8 mouse cellular contexts compared by ENCODE assay signal in the genomic region with DNA sequence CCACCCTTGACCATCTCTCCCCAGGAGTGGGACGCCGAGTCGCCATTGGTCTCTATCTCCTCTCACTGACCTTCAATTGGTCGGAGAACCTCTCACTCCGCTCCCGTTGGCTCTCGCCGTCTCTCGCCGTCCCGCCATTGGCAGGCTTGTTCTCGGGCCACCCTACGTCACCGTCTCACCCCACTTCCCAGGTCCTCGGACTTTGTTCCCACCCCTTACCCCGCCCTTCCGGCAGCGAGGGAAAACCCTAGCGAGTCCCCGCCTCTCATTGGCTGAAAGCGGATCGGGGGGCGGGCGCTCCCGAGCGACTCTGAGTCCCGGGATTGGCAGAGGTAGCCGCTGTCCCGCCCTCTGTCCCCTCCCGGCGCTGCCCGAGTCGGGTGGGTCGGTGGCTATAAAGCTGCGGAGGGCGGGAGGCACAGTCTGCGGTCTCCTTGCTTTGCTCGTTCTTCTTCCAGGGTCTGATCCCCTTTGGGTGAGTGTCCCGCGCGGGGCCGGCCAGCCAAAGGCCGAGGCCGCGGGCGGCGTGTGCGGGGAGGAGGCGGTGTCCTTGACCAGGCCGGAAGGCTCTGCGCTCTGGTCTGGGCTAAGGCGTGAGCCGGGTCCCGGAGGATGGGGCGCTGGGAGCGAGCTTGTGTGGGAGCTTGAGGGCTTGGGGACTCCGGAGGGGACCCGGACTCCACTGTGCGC. TPM values are rescaled to one million over a fixed set of nuclear protein-coding genes. Genes with fewer than 3 reads are reported as not detected.
DNase-seq lines count a peak whose midpoint lies in the region; ATAC-seq and TF ChIP-seq lines count a peak whose summit lies in the region.

Gene Hmgcs1 (plus strand): TSS at position 341 of the 690 bp plus-strand sequence.

- peak within 1 kb of the TSS; percentile 98 for H3K27ac ChIP-seq in embryonic facial prominence, embryonic 13.5 days
- peak within 1 kb of the TSS; percentile 92 for H3K27ac ChIP-seq in kidney, adult 2 months (ENCODE audit: insufficient read depth, low read depth, low read length)
- H3K27ac ChIP-seq in limb, embryonic 12.5 days = peak within 1 kb of the TSS; percentile 98
- peak within 1 kb of the TSS; percentile 99 for H3K27ac ChIP-seq in midbrain, embryonic 15.5 days
- peak within 1 kb of the TSS; percentile 83 for H3K27ac ChIP-seq in spleen, adult 2 months (ENCODE audit: insufficient read depth, low read length)

- TF ChIP-seq CTCF in kidney, adult 2 months (conservative IDR thresholded peaks at IDR 0.05; ENCODE audit: insufficient read depth, insufficient read length, low read depth, low read length) = no peak
- no peak for TF ChIP-seq CTCF in spleen, adult 2 months (IDR thresholded peaks at IDR 0.05; ENCODE audit: extremely low read depth, insufficient read depth, insufficient read length, insufficient replicate concordance)

- H3K27me3 ChIP-seq in embryonic facial prominence, embryonic 13.5 days = no peaks in the 10 kb centered on the region
- H3K27me3 ChIP-seq in kidney, adult 2 months (replicated peaks; ENCODE audit: control insufficient read depth, insufficient read depth, low read length) = no peaks in the 10 kb centered on the region
- H3K27me3 ChIP-seq in limb, embryonic 12.5 days = no peaks in the 10 kb centered on the region
- no peaks in the 10 kb centered on the region for H3K27me3 ChIP-seq in midbrain, embryonic 15.5 days (replicated peaks)
- H3K27me3 ChIP-seq in spleen, adult 2 months (ENCODE audit: control insufficient read depth, insufficient read depth, low read length) = no peaks in the 10 kb centered on the region

- TF ChIP-seq POLR2A in kidney, adult 2 months (IDR thresholded peaks at IDR 0.05; ENCODE audit: low read depth, low read length) = peak; percentile 91
- peak; percentile 40; the same call in 1 of the 2 replicates for TF ChIP-seq POLR2A in spleen, adult 2 months (IDR thresholded peaks at IDR 0.05; ENCODE audit: low read depth, low read length)

- H3K36me3 ChIP-seq in embryonic facial prominence, embryonic 13.5 days = no peaks in the 10 kb centered on the region
- H3K36me3 ChIP-seq in kidney, adult 2 months (ENCODE audit: control insufficient read depth, insufficient read depth, low read length) = no peaks in the 10 kb centered on the region
- 0 out of 2 replicates have a peak, but pooled peaks cover 4% of the 10 kb centered on the region for H3K36me3 ChIP-seq in limb, embryonic 12.5 days
- H3K36me3 ChIP-seq in midbrain, embryonic 15.5 days (replicated peaks) = no peaks in the 10 kb centered on the region
- H3K36me3 ChIP-seq in spleen, adult 2 months (ENCODE audit: control insufficient read depth, insufficient read depth, low read length) = no peaks in the 10 kb centered on the region

- no peaks in the 10 kb centered on the region for H3K9me3 ChIP-seq in embryonic facial prominence, embryonic 13.5 days
- no peaks in the 10 kb centered on the region for H3K9me3 ChIP-seq in limb, embryonic 12.5 days
- H3K9me3 ChIP-seq in midbrain, embryonic 15.5 days = no peaks in the 10 kb centered on the region

- DNase-seq in 3134 (ENCODE audit: extremely low read depth, insufficient read length, low spot score) = peak; percentile 99
- DNase-seq in adrenal gland, postnatal 36 days = peak; percentile 99
- peak; percentile 98 to 100 for DNase-seq in heart, adult 18-20 months
- peak; percentile 100 for DNase-seq in kidney, adult 2 months
- peak; percentile 97 for DNase-seq in spleen, adult 2 months (ENCODE audit: low read depth in 1 of 2, low spot score in 2 of 2)

- WGBS in embryonic facial prominence, embryonic 13.5 days = under 1% methylated on average over 59 of the region's 59 CpGs
- WGBS in kidney, adult 2 months = under 1% methylated on average over 59 of the region's 59 CpGs
- under 1% methylated on average over 59 of the region's 59 CpGs for WGBS in limb, embryonic 12.5 days
- 1% methylated on average over 59 of the region's 59 CpGs for WGBS in midbrain, embryonic 15.5 days
- 1% methylated on average over 59 of the region's 59 CpGs for WGBS in spleen, adult 2 months

- H3K4me3 ChIP-seq in embryonic facial prominence, embryonic 13.5 days = peak within 1 kb of the TSS; percentile 96
- H3K4me3 ChIP-seq in kidney, adult 2 months (ENCODE audit: insufficient read depth, low read depth, low read length) = peak within 1 kb of the TSS; percentile 88
- peak within 1 kb of the TSS; percentile 94 for H3K4me3 ChIP-seq in limb, embryonic 12.5 days (replicated peaks)
- H3K4me3 ChIP-seq in midbrain, embryonic 15.5 days = peak within 1 kb of the TSS; percentile 83
- H3K4me3 ChIP-seq in spleen, adult 2 months (ENCODE audit: extremely low read depth, insufficient read depth, insufficient read length) = peak within 1 kb of the TSS; percentile 84

- ATAC-seq in embryonic facial prominence, embryonic 13.5 days (ENCODE audit: insufficient number of reproducible peaks, insufficient read depth, low FRiP score, low TSS enrichment, low read depth) = peak; percentile 99
- ATAC-seq in limb, embryonic 12.5 days (ENCODE audit: insufficient number of reproducible peaks, insufficient read depth, low FRiP score, low TSS enrichment, low read depth) = peak; percentile 99
- ATAC-seq in midbrain, embryonic 15.5 days (replicated peaks) = peak; percentile 99

- H3K4me1 ChIP-seq in embryonic facial prominence, embryonic 13.5 days = peaks cover 31% of the 10 kb centered on the region
- no peaks in the 10 kb centered on the region; the same call in 1 of the 2 replicates for H3K4me1 ChIP-seq in kidney, adult 2 months (ENCODE audit: control insufficient read depth, insufficient read depth, low read length)
- peaks cover 28% of the 10 kb centered on the region for H3K4me1 ChIP-seq in limb, embryonic 12.5 days (replicated peaks)
- peaks cover 44% of the 10 kb centered on the region for H3K4me1 ChIP-seq in midbrain, embryonic 15.5 days
- peaks cover 8% of the 10 kb centered on the region for H3K4me1 ChIP-seq in spleen, adult 2 months (ENCODE audit: control insufficient read depth, insufficient read depth, insufficient read length)

- peak within 1 kb of the TSS; percentile 95 for H3K9ac ChIP-seq in embryonic facial prominence, embryonic 13.5 days
- peak within 1 kb of the TSS; percentile 95 for H3K9ac ChIP-seq in limb, embryonic 12.5 days (replicated peaks)
- H3K9ac ChIP-seq in midbrain, embryonic 15.5 days = peak within 1 kb of the TSS; percentile 97

- peak within 1 kb of the TSS; percentile 77 for H3K4me2 ChIP-seq in embryonic facial prominence, embryonic 13.5 days
- peak within 1 kb of the TSS; percentile 81 for H3K4me2 ChIP-seq in limb, embryonic 12.5 days
- H3K4me2 ChIP-seq in midbrain, embryonic 15.5 days = peak within 1 kb of the TSS; percentile 60

RNA-seq across cellular contexts. Expression of gene Hmgcs1, which starts in this region (rescaled TPM):
- 100 to 1,000 TPM; 300 to 363 TPM for total RNA-seq in adrenal gland, postnatal 36 days (2021)
- 156 and 161 TPM in 2 replicates for polyA plus RNA-seq in embryonic facial prominence, embryonic 13.5 days (2015; fragmentation: Nextera tagmentation; extraction: Ambion mirVana)
- total RNA-seq in heart, adult 18-20 months (2021) = 10 to 100 TPM; 36.7 to 38.5 TPM
- polyA plus RNA-seq in kidney, adult 2 months (2012; rRNA removed) = 67.5 and 86.3 TPM in 2 replicates
- polyA plus RNA-seq in limb, embryonic 12.5 days (2016; fragmentation: Nextera tagmentation; extraction: Ambion mirVana) = 195 and 197 TPM in 2 replicates
- 506 and 523 TPM in 2 replicates for polyA plus RNA-seq in midbrain, embryonic 15.5 days (2015; fragmentation: Nextera tagmentation; extraction: Ambion mirVana)
- polyA plus RNA-seq in spleen, adult 2 months (2012; rRNA removed) = 7.1 and 7.9 TPM in 2 replicates

Comparison
In these comparisons a context has a peak if more than half of its experiments do, and no peak if none do; other contexts are left out.
1. Peak in every context shown above with its lines: DNase-seq, ATAC-seq, H3K4me3 ChIP-seq and H3K27ac ChIP-seq.
2. RNA of gene Hmgcs1 (total RNA-seq): 300 to 363 TPM in adrenal gland, postnatal 36 days; 36.7 to 38.5 TPM in heart, adult 18-20 months; every median in the first group is over 4 times any median in the second.